Mouse (Mus musculus) ES-E14 (cell line): Measurements from ENCODE around the gene Nlrp6.

Experiments used
- CHD2 ChIP-seq: IDR thresholded peaks from 2 replicates; pipeline ENCODE4 v1.6.1; 2014; ENCODE audit warnings: mild to moderate bottlenecking, low read depth, low read length, inconsistent platforms
- MAFK ChIP-seq: IDR thresholded peaks from 2 replicates; pipeline ENCODE4 v1.6.1; 2014; ENCODE audit warnings: mild to moderate bottlenecking, low read depth, low read length, inconsistent platforms; ENCODE audit not compliant: insufficient read depth
- ZC3H11A ChIP-seq: IDR thresholded peaks from 2 replicates; pipeline ENCODE4 v1.6.1; 2012; ENCODE audit warnings: low read depth, mild to moderate bottlenecking, inconsistent platforms, low read length, borderline replicate concordance
- ZNF384 ChIP-seq: IDR thresholded peaks from 2 replicates; pipeline ENCODE4 v1.6.1; 2012; ENCODE audit warnings: low read depth, low read length, inconsistent platforms

DNA sequence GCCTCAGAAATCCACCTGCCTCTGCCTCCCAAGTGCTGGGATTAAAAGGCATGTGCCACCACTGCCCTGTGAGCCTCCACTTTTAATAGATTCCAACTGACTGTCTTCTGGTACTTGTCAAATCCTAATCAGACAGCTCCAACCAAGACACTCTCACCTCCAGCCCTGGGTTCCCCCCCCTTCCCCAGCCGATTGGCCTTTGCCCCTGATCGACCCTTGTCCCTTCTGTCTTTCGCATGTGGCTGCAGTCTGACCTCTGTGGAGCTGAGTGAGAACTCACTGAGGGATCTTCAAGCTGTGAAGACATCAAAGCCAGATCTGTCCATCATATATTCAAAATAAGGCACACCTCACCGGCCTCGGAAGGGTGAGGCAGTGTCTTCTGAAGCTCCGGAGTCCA lies 6.5 kb downstream of the Nlrp6 start:
- TF ChIP-seq MAFK (no peak), ZC3H11A (no peak), CHD2 (no peak), ZNF384 (no peak)
